Mouse (Mus musculus): ENCODE results near the gene Crhr2. TPM values are rescaled to one million over a fixed set of nuclear protein-coding genes. Genes with fewer than 3 reads are reported as not detected.
A peak's percentile ranks its signal among the peaks of the same experiment; 100 is the strongest.

Crhr2 gene
- polyA plus RNA-seq, 1 experiment from 2014 or later, result 0.10 TPM

- H3K4me1 ChIP-seq (replicated peaks; ENCODE audit: control insufficient read depth, insufficient read depth, low read length), result no peaks in the 10 kb centered on the region
- H3K27me3 ChIP-seq (replicated peaks; ENCODE audit: control insufficient read depth, insufficient read depth, low read length), result no peaks in the 10 kb centered on the region
- ATAC-seq, result no peak
- no peaks in the 10 kb centered on the region for H3K9me3 ChIP-seq (ENCODE audit: control insufficient read depth)
- no peaks in the 10 kb centered on the region for H3K36me3 ChIP-seq (ENCODE audit: control insufficient read depth, insufficient read depth)
- H3K27ac ChIP-seq (ENCODE audit: low read depth, low read length), result no peak overlapping the region
- WGBS, result 10% methylated on average over 7 of the region's 7 CpGs
- H3K9ac ChIP-seq (ENCODE audit: low read depth, low read length), result no peak overlapping the region
- TF ChIP-seq CTCF (IDR thresholded peaks at IDR 0.05; ENCODE audit: low read depth), result no peak
- H3K4me2 ChIP-seq (replicated peaks; ENCODE audit: low read depth), result no peak overlapping the region
- no peak overlapping the region for H3K4me3 ChIP-seq (ENCODE audit: low read depth, low read length)
These were observed 24.5 kb downstream of the Crhr2 start for GRCm38 (mm10) chr6:55108358-55108757.

DNA sequence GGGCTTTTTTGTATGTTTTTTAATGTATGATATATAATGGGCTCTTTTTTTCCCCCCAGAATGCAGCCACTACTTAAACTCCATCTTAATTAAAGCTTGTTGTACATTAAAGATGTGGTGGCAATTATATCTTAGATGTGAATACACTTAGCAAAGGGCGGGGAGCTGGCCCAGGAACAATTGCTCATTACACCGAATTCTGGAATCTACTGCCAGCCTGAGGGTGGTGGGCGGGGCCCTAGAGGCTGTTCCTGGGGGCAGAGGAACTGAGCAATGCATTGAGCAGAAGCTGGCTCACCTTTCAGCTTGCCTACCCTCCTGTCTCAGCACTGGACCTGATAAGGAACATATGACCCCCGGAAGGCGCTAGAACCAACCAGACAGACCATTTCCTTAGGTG lies 34.2 kb downstream of the Crhr2 start:
- ATAC-seq, result no peak
- H3K27ac ChIP-seq (ENCODE audit: low read depth, low read length), result no peak overlapping the region
- no peak overlapping the region for H3K4me3 ChIP-seq (ENCODE audit: low read depth, low read length)
- no peaks in the 10 kb centered on the region for H3K36me3 ChIP-seq (ENCODE audit: control insufficient read depth, insufficient read depth)
- H3K4me1 ChIP-seq (replicated peaks; ENCODE audit: control insufficient read depth, insufficient read depth, low read length), result no peaks in the 10 kb centered on the region
- no peaks in the 10 kb centered on the region for H3K9me3 ChIP-seq (ENCODE audit: control insufficient read depth)
- WGBS, result 70% methylated on average over 5 of the region's 5 CpGs
- H3K4me2 ChIP-seq (replicated peaks; ENCODE audit: low read depth), result no peak overlapping the region
- H3K27me3 ChIP-seq (replicated peaks; ENCODE audit: control insufficient read depth, insufficient read depth, low read length), result no peaks in the 10 kb centered on the region
- TF ChIP-seq CTCF (IDR thresholded peaks at IDR 0.05; ENCODE audit: low read depth), result no peak
- H3K9ac ChIP-seq (ENCODE audit: low read depth, low read length), result no peak overlapping the region

GRCm38 (mm10) chr6:55098030-55098429 lies 34.8 kb downstream of the Crhr2 start:
- Histone ChIP-seq H3K4me1 (replicated peaks; ENCODE audit: control insufficient read depth, insufficient read depth, low read length) (no peaks in the 10 kb centered on the region), H3K4me3 (ENCODE audit: low read depth, low read length) (no peak overlapping the region), H3K27me3 (replicated peaks; ENCODE audit: control insufficient read depth, insufficient read depth, low read length) (no peaks in the 10 kb centered on the region), H3K27ac (ENCODE audit: low read depth, low read length) (no peak overlapping the region), H3K4me2 (replicated peaks; ENCODE audit: low read depth) (no peak overlapping the region), H3K9me3 (ENCODE audit: control insufficient read depth) (no peaks in the 10 kb centered on the region), H3K36me3 (ENCODE audit: control insufficient read depth, insufficient read depth) (no peaks in the 10 kb centered on the region), H3K9ac (ENCODE audit: low read depth, low read length) (no peak overlapping the region)
- 64% methylated on average over 5 of the region's 5 CpGs for WGBS
- ATAC-seq, result no peak
- TF ChIP-seq CTCF (IDR thresholded peaks at IDR 0.05; ENCODE audit: low read depth), result no peak

- no peak overlapping the region for H3K9ac ChIP-seq (ENCODE audit: low read depth, low read length)
- no peak for ATAC-seq
- no peaks in the 10 kb centered on the region for H3K27me3 ChIP-seq (replicated peaks; ENCODE audit: control insufficient read depth, insufficient read depth, low read length)
- H3K9me3 ChIP-seq (ENCODE audit: control insufficient read depth), result no peaks in the 10 kb centered on the region
- no peak overlapping the region for H3K4me3 ChIP-seq (ENCODE audit: low read depth, low read length)
- no peak overlapping the region for H3K4me2 ChIP-seq (replicated peaks; ENCODE audit: low read depth)
- H3K4me1 ChIP-seq (replicated peaks; ENCODE audit: control insufficient read depth, insufficient read depth, low read length), result no peaks in the 10 kb centered on the region
- no peaks in the 10 kb centered on the region for H3K36me3 ChIP-seq (ENCODE audit: control insufficient read depth, insufficient read depth)
- WGBS, result 42% methylated on average over 6 of the region's 6 CpGs
- no peak overlapping the region for H3K27ac ChIP-seq (ENCODE audit: low read depth, low read length)
- TF ChIP-seq CTCF (IDR thresholded peaks at IDR 0.05; ENCODE audit: low read depth), result no peak
These were observed 39.2 kb downstream of the Crhr2 start for GRCm38 (mm10) chr6:55093431-55094146.

DNA sequence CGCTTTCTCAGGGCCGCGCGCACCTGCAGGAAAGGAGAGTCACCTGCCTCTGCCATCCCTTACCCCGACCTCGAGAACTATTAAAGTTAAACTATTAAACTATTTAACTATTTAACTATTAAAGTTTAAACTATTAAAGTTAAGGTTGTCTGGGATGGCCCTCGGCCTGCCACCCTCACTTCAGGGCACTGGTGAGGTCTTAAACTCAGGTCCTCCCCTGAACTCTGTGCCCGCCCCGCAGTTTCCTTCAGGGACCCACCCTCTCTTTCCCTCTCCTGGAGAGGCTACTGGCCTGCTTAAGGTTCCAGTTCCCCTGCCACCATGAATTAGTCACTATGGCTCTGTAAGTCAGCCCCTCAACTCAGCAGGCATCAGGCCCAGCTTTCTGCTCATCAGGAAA lies 41.4 kb downstream of the Crhr2 start:
- H3K4me1 ChIP-seq (replicated peaks; ENCODE audit: control insufficient read depth, insufficient read depth, low read length), result no peaks in the 10 kb centered on the region
- no peak overlapping the region for H3K4me2 ChIP-seq (replicated peaks; ENCODE audit: low read depth)
- no peak for ATAC-seq
- no peak overlapping the region for H3K4me3 ChIP-seq (ENCODE audit: low read depth, low read length)
- H3K27ac ChIP-seq (ENCODE audit: low read depth, low read length), result no peak overlapping the region
- no peaks in the 10 kb centered on the region for H3K36me3 ChIP-seq (ENCODE audit: control insufficient read depth, insufficient read depth)
- WGBS, result 93% methylated on average over 9 of the region's 9 CpGs
- no peaks in the 10 kb centered on the region for H3K9me3 ChIP-seq (ENCODE audit: control insufficient read depth)
- H3K9ac ChIP-seq (ENCODE audit: low read depth, low read length), result no peak overlapping the region
- TF ChIP-seq CTCF (IDR thresholded peaks at IDR 0.05; ENCODE audit: low read depth), result no peak
- H3K27me3 ChIP-seq (replicated peaks; ENCODE audit: control insufficient read depth, insufficient read depth, low read length), result no peaks in the 10 kb centered on the region

DNA sequence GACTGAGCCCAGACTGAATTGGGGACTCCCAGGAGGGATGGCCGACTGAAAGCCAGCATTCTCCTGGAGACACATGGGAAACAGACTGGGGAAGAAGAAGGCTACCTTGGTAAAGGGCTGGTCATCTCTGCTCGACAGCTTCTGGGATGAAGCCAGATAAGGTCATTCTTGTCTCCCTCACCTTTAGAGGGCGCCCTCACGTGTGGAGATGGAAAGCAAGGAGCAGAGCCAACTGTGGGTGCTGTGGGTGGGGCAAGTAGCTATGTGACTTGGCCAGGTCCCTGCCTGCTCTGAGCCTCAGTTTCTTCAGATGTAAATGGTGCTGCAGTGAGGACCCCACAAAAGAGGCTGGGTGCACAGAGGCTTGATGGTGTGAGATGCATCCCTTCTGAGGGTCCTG lies 42.2 kb downstream of the Crhr2 start:
- Histone ChIP-seq H3K9ac (ENCODE audit: low read depth, low read length) (no peak overlapping the region), H3K9me3 (ENCODE audit: control insufficient read depth) (no peaks in the 10 kb centered on the region), H3K36me3 (ENCODE audit: control insufficient read depth, insufficient read depth) (no peaks in the 10 kb centered on the region), H3K4me3 (ENCODE audit: low read depth, low read length) (no peak overlapping the region), H3K4me2 (replicated peaks; ENCODE audit: low read depth) (no peak overlapping the region), H3K27ac (ENCODE audit: low read depth, low read length) (no peak overlapping the region), H3K4me1 (replicated peaks; ENCODE audit: control insufficient read depth, insufficient read depth, low read length) (no peaks in the 10 kb centered on the region), H3K27me3 (replicated peaks; ENCODE audit: control insufficient read depth, insufficient read depth, low read length) (no peaks in the 10 kb centered on the region)
- no peak for ATAC-seq
- WGBS, result 38% methylated on average over 4 of the region's 4 CpGs
- peak; percentile 45 for TF ChIP-seq CTCF (IDR thresholded peaks at IDR 0.05; ENCODE audit: low read depth)
